In the genomic region with DNA sequence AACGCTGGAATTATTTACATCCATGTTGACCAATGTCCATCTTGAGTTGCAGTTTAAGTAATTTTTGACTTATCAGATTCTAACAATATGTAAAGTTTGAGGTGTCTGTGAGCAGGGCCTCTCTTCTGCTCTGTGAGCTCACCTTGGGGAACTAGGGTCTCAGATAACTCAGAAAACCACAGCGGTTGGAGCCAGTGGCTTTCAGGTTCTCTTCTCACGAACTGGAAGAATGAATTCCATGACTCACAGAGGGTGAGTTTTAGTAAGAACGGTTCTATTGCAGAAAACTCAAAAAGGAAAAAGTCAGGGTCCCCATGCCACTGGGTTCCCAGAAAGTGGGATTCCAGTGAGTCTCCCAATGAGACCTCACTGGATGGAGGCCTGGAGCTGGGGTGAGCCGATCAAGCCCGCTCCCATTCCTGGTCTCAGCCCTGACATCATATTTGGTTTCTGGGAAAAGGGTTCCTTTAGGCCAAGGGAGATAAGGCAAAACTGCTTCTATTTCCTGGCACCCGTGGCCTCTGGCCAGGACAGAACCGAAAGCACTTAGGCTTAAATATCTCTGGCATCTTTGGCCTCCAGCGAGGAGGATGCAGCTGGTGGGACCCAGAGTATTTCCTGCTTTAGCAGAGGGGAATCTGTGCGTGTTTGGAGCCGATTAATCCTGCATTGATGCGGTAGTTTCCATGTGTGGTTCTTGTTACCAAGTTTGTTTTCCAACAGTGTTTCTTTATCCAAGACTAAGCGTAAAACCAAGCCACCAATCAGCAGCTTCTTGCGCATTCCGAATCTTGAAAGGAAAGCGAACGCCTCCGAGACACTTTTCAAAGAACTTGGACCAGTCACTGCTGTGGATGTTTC, we compare ENCODE assay signal across 8 mouse cellular contexts.
DNase-seq lines count a peak whose midpoint lies in the region; TF ChIP-seq lines count a peak whose summit lies in the region.

No protein-coding gene starts in this region.

- DNase-seq in CD4-positive helper T cell, adult 2 months (ENCODE audit: low read depth, low spot score), result peak; percentile 42
- DNase-seq in heart, postnatal 14 days, result peak; percentile 49 to 70
- DNase-seq in lung, adult 18-20 months, result peak; percentile 67 to 78
- DNase-seq in cerebellum, postnatal 10 days, result no peak
- no peak for DNase-seq in B cell, adult 2 months
- no peak for DNase-seq in cerebellum, adult 9-10 months
- no peak for DNase-seq in forebrain, embryonic 10.5 days (ENCODE audit: extremely low spot score, low spot score)

- no peaks in the 10 kb centered on the region for H3K9me3 ChIP-seq in forebrain, embryonic 10.5 days

- 80% methylated on average over 18 of the region's 18 CpGs for WGBS in forebrain, embryonic 10.5 days

- H3K4me1 ChIP-seq in bone marrow macrophage, adult 2 months (ENCODE audit: control insufficient read depth, insufficient read depth, low read length), result peaks cover 8% of the 10 kb centered on the region
- peaks cover 18% of the 10 kb centered on the region for H3K4me1 ChIP-seq in forebrain, embryonic 10.5 days

- no peak for TF ChIP-seq CTCF in bone marrow macrophage, adult 2 months (IDR thresholded peaks at IDR 0.05; ENCODE audit: low read depth, low read length)

- H3K4me3 ChIP-seq in bone marrow macrophage, adult 2 months (ENCODE audit: insufficient read depth, low read length), result peak overlapping the region; percentile 53
- no peak overlapping the region for H3K4me3 ChIP-seq in forebrain, embryonic 10.5 days

- H3K27me3 ChIP-seq in forebrain, embryonic 10.5 days (ENCODE audit: poor library complexity, severe bottlenecking), result no peaks in the 10 kb centered on the region

- intact Hi-C loops in heart, postnatal 14 days (cut with DNase I), result loop anchor here (2.0 to 5.0 kb wide), 2 partner anchors 127 to 310 kb away; no protein-coding TSS in a partner anchor

- TF ChIP-seq POLR2A in bone marrow macrophage, adult 2 months (IDR thresholded peaks at IDR 0.05; ENCODE audit: borderline replicate concordance, low read depth, low read length), result no peak

- no peaks in the 10 kb centered on the region for H3K36me3 ChIP-seq in forebrain, embryonic 10.5 days (replicated peaks)

- H3K27ac ChIP-seq in bone marrow macrophage, adult 2 months (ENCODE audit: insufficient read depth, low read depth, low read length), result peak overlapping the region; percentile 31
- no peak overlapping the region for H3K27ac ChIP-seq in forebrain, embryonic 10.5 days

Comparison
In these comparisons a context has a peak if more than half of its experiments do, and no peak if none do; other contexts are left out.
1. DNase-seq: peak in CD4-positive helper T cell, adult 2 months (single experiment), heart, postnatal 14 days (2 of 2) and lung, adult 18-20 months (2 of 2); none in cerebellum, postnatal 10 days (0 of 2), B cell, adult 2 months (0 of 2), cerebellum, adult 9-10 months (single experiment) and forebrain, embryonic 10.5 days (single experiment).